Mouse (Mus musculus) heart, postnatal 10 days (tissue): ENCODE measurements around the gene Myo1d. TPM values are rescaled to one million over a fixed set of nuclear protein-coding genes. Genes with fewer than 3 reads are reported as not detected.
A peak's percentile ranks its signal among the peaks of the same experiment; 100 is the strongest.

Experiments used
- DNase-seq, 2 experiments: peaks; one replicate each; pipeline ENCODE4 v3.0.0; 2021
- intact Hi-C: fragments of 180-260 bp; cut with DNase I; formaldehyde crosslinking; loops from one replicate; pipeline ENCODE4 v1.15.1; 2025
- total RNA-seq, 2 experiments: library from RNA; stranded (reverse); gene quantifications; 2 replicates each; pipeline ENCODE4 v1.2.3; 2021

The Myo1d gene
- total RNA-seq, 2 experiments from 2014 or later = 17.6 to 19.0 TPM

DNA sequence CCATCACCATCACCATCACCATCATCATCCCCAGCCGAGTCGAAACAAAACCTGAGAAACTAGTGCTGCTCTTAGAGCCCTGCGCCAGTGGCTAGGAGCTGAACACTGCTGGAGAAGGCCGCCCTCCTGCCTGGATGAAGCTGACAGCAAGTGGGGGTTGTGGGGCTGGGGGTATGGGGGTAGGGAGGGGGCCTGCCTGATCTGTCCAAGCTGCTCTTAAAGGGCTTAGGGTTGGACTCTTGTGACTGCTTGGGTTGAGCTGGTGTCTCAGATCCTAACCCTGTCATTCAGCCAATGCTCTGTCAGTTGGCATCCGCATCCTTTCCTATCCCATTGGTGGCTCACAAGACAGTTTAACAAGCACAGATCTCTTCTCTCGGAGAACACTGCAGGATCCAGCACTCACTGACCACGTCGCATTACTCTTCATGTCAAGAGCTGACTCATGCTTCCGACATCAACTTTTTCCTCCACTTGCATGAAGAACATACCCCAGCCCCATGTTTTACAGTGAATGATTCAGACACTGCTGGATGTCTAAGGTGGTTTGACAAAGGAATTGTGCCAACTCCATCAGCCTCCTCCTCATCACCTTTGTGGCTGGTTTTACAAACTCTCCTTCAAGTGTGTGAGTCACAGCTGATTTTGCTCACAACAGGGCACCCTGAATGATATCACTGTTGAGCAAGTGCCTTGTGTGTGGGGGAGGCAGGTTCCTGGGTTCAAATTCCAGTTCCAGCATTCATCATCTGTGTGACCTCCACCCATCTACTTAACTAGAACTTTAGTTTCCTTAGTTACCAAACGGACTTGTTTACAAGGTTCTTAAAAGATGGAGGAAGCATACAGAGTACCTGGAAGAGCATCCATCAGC is 150.6 kb downstream of the Myo1d start:
- intact Hi-C loops = no loop called here
- DNase-seq = no peak

DNA sequence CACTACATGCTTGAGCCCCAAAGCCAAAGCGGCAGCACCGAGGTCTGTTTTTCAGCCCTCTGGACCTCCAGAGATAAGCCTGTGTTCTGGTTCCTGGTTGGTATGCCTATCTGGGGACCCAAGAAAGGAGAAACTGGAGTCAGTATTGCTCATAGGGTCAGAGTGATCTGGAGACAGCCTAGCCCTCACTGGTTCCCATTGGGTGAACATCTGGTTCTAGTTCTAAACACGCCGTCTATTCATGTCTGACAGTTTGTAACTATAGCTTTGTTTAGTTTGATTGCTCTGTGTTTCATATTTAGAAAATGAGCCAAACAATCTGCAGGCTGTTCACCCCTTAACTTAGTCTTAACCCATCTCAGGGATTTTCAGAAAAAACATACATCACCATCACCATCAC is 151.2 kb downstream of the Myo1d start:
- intact Hi-C loops = no loop called here
- no peak for DNase-seq

DNA sequence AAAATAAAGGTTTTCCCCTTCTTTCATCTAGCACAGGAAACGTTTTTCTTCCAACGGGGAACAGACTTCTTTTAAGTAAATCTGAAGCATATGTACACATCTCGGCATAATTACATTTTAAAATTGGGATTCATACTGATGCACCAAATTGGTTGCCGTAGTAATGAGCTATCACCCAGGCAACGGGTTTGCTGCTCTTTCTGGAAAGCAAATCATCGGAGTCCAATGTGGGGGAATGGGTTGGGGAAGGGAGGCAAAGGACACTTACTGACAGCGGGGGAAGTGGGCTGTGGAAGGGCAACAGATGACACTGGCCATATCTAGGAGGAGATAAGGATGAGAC is 156.8 kb downstream of the Myo1d start:
- no peak for DNase-seq
- intact Hi-C loops = no loop called here

DNA sequence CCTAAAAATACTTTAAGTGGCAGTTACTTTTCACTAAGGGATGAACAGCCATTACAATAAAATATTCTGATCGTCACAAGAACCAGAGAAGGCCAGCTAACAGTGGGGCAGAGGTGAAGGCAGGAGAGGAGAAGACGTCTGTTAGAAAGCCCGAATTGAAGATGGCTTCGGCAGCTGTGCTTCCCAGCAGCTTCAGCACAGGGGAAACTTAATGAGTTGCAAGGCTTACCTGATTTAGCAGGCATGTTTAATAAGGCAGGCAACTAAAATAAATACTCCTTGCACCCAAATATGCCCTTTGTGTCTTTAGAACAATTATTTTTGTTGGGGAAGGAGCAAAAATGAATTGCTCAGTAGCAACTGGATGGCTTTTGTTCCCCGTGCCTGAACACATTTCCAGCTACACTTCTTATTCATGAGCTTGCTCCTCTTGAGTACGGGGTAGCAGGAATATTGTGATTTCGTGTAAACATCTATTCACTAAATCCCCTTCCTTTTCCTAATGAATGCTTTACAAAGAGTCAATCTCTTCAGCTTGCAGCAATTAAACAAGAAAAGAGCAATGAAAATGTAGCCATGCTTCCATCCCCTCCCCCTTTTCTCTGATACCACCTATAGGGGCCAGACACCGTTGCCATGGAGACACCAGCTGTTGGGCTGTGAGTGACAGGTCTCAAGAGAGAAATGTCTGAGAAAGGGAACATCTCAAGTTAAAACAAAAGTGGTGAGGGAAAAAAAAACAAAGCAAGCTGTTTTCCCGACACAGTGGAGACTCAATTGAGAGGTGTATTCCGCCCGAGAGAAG is 157.4 kb downstream of the Myo1d start:
- intact Hi-C loops = no loop called here
- no peak for DNase-seq

DNA sequence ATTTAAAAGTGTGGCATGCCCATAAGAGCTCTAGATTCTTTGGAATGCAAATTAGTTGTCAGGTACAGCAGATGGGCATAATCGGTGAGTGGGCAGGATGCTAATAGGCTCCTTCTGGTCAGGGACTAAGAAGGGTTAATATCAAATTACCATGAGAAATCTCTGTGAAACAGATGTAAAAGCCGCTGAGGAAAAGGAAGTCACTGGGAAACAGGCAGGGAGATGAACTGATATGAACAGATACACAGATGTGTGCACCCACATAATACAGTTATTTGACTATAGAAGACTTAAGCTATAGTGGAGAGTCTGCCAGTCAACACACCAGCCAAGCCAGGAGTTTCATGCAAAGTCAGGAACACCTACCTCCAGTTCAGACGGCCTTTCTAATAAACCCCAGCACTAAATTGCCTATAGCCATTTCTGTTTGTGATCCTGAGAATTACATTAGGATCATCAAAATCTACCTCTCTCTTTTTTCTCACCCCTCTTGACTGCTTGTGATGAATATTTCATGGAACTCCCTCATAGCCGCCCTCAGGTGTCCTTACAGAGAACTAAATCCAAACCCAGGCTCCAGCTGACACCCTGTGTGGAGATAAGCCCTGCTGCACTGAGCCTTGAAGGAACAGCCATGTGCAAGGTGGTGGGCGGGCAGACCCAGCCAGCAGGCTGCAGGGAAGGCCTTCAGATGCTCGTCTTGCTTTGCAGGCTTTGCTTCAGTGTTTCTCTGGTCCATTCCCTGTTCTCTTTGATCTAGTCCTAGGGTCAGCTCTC is 164.7 kb downstream of the Myo1d start:
- DNase-seq = no peak
- intact Hi-C loops = no loop called here

DNA sequence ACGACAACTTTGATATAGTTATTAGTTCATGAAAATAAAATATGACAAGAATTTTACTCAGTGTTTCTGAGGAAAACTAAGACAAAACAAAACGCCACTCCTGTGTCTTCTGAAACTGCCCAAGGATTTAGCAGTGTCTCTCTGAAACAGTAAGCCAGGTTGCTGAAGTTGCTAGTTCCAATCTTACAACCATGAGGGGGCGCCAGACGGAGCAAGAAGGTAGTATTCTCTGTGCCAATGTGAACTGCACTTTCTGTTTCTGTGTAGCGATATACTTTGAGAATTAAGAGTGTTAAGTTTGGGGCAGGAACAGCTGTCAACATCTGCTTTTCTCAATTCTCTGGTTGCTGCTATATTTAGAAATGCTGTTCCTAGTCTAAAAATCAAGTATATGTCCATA is 165.4 kb downstream of the Myo1d start:
- intact Hi-C loops = no loop called here
- DNase-seq = peak; percentile 24 to 53

DNA sequence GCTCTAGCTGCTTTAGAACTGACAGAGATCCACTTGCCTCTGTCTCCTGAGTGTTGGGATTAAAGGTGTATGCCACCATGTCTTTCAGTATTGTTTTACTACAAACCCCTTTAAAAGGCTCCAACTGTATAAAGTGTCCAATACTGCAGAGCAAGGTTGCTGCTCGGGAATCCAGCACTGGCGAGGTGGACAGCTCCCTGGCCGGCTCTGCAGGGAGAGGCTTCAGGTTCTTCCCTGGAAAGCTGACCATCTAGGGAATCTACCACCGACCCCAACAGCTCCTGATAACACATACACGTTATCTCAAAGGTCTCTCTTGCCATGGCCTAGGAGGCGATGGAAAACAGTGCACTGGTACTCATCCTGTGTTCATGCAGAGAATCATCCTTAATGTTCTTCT is 166.3 kb downstream of the Myo1d start:
- peak; percentile 51 to 62 for DNase-seq
- intact Hi-C loops = no loop called here

DNA sequence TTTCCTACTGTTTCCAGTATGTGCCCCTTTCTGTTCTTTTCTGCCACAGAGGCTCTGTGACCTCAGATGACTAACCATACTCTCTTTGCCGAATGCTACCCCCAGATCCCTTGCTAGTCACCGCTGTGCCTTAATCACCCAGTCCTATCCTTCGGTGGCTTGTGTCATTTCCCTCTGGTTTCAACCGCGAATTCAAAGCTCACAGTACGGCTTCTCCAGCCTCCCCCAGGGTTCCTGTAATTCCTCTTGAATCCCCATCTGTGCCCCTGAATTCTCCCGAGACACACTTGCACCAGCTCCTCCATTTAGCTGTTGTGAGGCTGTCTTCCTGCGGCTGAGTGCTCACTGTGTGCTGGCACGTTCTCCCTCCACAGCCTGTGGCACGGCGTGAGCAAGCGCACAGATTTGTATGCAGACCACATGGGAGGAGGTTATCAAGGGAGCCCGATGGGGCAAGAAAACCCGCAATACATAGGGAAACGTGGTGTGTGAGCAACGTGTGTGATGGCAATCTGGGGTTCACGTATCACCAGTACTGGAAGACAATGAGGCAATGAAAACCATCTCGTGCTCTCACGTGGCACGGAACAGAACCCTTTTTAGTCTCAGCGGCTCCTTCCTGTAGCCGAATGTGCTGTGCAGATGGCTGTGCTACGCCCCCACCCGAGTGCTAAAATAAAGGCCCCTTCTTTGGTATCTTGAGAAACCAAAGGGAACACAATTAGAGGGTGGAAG is 177.0 kb downstream of the Myo1d start:
- peak; percentile 22 to 24 for DNase-seq
- intact Hi-C loops = loop anchor here (5.0 kb wide), 1 partner anchor 126 kb away; the partner anchor contains the start of gene Cdk5r1

DNA sequence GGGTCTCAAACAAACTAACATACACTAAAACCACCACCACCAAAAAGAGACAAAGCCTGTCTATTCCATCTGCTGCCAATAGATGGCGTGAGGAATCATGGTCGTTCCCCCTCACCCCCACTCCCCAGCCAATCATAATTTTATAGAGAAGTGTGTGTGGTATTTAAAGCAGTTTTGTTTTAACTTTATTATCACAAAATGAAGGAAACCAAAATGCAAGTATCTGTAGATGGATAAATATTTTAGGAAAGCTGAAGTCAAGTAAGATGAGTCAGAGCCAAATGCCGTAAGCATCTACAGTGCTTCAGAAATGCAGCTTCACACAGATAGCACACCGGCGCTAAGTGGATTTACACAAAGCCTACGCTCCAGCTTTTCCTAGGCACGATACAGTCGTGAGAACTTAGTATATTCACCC is 177.8 kb downstream of the Myo1d start:
- DNase-seq = peak in 1 of 2 experiments; percentile 24
- intact Hi-C loops = loop anchor here (5.0 kb wide), 1 partner anchor 125 kb away; the partner anchor contains the start of gene Cdk5r1

DNA sequence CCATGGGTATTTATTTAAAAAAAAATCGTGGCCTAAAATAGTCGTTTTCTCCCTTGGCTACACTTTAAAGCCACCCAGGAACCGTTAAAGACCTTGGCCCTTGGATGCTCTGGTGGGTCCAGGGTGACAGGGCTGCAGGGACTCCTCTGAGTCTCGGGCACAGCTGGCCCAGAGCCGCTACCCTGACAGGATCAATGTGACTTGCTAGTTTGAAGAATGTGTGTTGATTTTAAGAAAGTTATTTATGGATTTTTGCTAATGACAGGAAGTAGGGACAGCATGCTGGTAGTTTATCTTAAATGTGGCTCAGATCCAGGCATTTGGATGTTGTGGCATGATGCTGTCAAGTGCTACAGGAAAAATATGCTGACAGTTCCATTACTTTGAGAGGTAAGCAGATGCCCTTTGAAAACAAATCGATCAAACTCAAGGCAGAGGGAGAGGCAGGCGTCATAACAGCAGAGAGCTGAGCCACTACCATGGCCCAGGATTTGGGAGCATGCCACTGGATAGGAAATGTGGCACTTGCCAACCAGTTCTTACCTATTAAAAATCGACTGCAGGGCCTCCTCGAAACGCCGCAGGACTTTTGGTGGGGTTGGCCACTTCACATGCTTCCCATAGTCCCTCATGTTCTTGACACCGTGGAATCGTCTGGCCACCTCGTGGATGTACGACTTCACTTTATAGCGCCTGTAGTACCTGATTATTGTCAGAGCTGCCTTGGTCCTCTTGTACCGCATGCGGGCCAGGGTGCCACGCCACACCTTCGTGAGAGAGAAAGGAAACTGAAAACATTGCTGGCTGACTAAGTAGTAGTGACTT is 178.6 kb downstream of the Myo1d start:
- no peak for DNase-seq
- intact Hi-C loops = loop anchor here (5.0 kb wide), 1 partner anchor 124 kb away; the partner anchor contains the start of gene Cdk5r1

DNA sequence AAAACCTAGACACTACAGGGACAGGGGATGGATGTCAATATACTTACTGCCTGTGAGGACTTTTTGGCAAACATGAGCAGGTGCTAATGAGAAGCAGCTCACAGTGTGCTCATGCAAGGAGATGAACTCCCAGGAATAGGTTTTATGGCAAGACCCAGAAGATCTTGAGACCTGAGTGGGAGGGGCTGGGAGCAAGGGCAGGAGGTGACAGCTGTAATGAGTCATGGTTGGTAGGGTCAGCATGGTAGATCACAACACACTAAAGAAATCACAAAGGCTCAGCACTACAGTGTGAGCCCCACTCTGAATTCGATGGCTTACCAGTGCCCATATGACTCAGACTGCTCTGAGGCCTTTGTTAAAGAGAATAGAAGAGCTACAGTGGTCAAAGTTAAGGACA is 184.3 kb downstream of the Myo1d start:
- intact Hi-C loops = no loop called here
- no peak for DNase-seq

DNA sequence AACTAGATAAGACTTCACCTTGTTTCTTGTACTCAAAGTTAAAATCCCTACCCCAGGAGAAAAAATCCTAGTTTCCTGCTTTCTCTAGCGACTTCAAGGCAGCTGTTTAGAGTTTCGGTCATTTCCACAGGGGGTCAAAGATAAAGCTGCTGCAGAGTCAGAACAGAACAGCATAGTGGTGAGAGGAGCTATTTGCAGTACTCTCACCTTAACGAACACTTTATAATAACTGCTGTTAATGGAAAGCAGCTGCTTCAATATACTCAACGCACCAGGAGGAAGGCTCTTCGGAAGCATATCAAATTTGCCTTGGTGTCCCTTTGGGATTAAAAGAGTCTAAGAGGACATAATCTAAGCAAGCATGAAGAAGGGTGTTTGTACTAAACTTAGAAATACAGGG is 190.4 kb downstream of the Myo1d start:
- no peak for DNase-seq
- intact Hi-C loops = no loop called here

DNA sequence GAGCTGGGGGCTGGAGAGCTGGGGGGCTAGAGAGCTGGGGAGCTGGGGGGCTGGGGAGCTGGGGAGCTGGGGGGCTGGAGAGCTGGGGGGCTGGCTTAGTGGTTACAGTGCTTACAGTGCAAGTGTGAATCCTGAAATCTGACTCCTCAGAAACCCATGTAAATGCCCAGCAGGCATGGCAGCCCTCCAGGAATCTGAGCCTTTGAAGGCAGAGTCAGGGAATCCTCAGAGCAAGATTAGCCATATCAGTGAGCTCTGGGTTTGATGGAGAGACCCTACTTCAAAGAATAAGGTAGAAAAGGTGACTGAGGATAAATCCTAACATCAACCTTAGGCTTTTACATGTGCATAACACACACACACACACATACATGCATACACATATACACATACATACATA is 194.1 kb downstream of the Myo1d start:
- DNase-seq = no peak
- intact Hi-C loops = no loop called here

DNA sequence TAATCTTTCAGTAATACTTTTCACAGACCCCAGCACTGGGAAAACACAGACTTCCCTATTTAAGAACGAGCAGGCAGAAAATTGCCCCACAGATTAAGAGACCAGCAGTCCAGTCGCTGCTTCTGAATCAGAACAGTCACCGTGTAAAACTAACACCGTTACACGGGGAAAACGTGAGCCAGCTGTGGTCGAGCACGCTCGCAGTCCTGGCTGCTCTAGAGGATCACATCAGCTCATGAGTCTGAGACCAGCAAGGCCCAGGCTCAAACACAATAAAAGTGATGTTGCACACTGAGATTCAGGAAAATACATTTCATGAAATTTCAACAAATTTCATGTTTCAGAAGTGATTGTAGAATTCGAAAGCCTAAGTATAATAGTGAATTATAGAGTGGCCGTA is 194.6 kb downstream of the Myo1d start:
- intact Hi-C loops = no loop called here
- no peak for DNase-seq

DNA sequence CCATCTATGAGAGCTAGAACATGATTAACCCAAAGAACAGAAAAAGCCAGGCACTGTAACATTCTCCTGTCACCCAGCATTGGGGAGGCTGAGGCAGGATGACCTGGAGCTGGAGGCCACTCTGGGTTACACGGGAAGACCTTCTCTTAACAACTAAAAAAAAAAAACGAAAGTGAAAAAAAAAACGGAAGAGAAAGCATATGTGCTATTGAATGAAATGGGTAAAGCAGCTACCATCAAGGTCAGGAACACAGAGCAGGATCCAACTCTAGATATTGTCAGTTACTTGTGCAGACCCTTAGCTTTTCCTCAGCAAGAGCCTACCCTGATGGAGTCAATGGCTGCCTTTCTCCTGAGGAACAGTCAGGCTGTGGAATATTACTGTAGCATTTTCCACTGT is 199.3 kb downstream of the Myo1d start:
- no peak for DNase-seq
- intact Hi-C loops = no loop called here

DNA sequence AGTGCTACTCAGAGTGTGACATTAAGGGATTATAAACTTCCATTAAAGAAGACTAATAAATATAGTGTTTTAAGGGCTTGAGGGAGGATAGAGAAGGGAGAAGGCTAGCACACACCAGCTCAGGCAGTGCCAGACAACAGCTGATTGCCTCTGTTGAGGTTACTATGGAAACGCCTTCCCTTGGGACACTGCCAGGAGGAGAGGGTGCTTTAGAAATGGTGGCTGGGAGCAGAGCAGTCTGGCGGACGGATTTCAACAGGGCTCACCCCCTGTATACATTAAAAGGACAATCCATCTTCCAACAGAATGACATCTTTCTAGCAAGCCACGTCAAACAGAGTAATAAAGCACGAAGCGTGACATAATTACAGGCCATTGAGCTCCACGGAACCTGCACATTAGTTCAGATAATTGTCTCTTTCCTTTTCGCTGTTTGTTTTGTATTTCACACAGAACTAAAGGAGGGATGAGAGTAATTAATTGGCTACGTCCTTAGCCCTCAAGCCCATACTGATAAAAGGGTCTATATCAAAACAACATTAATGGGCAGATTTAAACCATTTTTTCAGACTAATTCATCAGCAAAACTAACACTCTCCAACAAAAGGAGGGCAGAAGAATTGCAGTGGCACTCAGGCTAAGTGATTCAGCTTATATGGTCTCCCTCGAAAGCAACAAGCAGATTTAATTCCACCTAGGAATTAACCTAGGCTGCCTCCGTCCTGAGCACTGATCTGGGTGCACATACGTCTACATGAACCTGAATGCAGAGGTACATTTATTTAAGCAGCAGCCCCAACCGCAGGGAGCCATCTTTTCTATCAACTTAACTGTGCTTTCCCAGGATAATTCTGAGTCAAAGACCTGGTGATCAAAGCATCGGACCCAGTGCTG is 201.8 kb downstream of the Myo1d start:
- intact Hi-C loops = no loop called here
- peak; percentile 39 to 56 for DNase-seq

DNA sequence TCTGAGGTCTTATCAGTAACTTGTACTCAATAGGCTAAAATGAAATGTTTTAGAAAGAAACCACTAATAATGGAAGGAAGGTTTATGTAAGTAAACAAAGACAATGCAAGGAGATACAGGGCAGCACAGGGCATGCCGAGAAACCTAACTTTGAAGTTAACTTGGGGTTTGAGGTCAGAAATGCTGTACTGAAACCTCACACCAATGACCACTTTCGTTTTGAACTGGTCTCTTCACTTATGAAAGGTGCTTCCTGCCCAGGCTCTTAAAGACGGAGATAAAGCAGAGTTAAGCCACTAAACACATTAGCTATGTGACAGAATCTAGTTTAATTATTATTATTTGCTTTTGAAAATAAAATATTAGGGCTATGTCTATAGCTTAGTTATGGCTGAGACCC is 204.0 kb downstream of the Myo1d start:
- intact Hi-C loops = no loop called here
- DNase-seq = no peak

DNA sequence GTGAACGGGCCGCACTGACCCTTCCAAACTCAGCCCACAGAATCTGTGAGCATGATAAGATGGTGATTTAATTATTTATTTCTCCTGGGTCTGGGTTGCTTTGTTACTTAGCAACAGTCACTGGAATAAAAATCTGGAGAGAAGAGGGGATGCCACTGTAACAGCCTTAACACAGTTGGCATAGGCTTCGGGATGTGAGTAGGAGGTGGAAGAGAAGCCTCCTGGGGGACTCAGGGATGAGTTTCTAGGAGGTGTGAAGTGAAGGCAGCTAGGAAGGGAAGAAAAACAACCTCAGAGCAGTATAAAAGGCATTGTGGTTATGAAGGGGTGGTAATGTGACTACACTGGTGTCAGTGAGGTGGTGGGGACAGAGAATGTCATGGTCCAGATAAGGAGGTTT is 213.5 kb downstream of the Myo1d start:
- DNase-seq = no peak
- intact Hi-C loops = no loop called here
